Mouse (Mus musculus) lung, postnatal 14 days (tissue): ENCODE data around the gene Syap1.

Source experiments
- DNase-seq: peaks from one replicate; pipeline ENCODE4 v3.0.0; 2021

Gene Syap1

GRCm38 (mm10) chrX:162829741-162830140, 58.5 kb downstream of the Syap1 start:
- DNase-seq = peak; percentile 5

GRCm38 (mm10) chrX:162829203-162829708, 59.0 kb downstream of the Syap1 start, which contains the start of gene Txlng:
Gene Txlng (minus strand): TSS chrX:162829454.
- DNase-seq = peak; percentile 94

- DNase-seq = no peak
These were observed 59.5 kb downstream of the Syap1 start for GRCm38 (mm10) chrX:162828783-162829182.

GRCm38 (mm10) chrX:162828016-162828415, 60.2 kb downstream of the Syap1 start:
- peak; percentile 8 for DNase-seq
